Mouse (Mus musculus): ENCODE results near the gene Tenm4. TPM values are rescaled to one million over a fixed set of nuclear protein-coding genes. Genes with fewer than 3 reads are reported as not detected.

The Tenm4 gene
- polyA plus RNA-seq, 1 experiment from 2014 or later: 5.0 TPM

DNA sequence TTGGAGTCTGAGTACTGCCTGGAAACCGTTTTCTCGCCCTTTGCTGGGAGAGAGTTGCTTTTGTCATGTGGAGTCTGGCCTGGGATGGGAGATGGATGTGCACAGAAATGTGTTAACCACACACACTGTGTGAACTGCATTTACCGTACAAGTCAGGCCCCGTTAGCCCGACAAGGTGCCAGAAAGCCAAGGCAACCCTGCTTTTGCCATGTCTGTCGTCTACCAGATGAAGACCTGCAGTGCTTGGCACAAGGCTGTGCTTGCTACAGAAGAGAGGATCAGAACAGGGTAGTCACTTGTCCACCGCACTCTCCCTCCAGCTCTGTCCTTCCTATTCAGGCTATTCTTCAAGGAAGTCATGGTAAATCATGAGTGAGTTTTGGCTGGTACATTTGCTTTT is 492.3 kb downstream of the Tenm4 start:
- Histone ChIP-seq H3K4me1 (ENCODE audit: insufficient read depth, low read depth, low read length) (peaks cover 7% of the 10 kb centered on the region; the same call in 1 of the 2 replicates), H3K27me3 (replicated peaks; ENCODE audit: insufficient read depth, low read length) (no peaks in the 10 kb centered on the region), H3K4me2 (replicated peaks; ENCODE audit: low read depth, low read length) (no peak overlapping the region), H3K9ac (replicated peaks; ENCODE audit: low read depth) (no peak overlapping the region), H3K27ac (ENCODE audit: low read length) (no peak overlapping the region), H3K36me3 (ENCODE audit: insufficient read depth, low read length) (no peaks in the 10 kb centered on the region), H3K9me3 (ENCODE audit: low read length) (no peaks in the 10 kb centered on the region), H3K4me3 (ENCODE audit: low read depth, low read length) (no peak overlapping the region)
- no peak for DNase-seq (ENCODE audit: low spot score)
- TF ChIP-seq CTCF (IDR thresholded peaks at IDR 0.05) (no peak), EP300 (IDR thresholded peaks at IDR 0.05) (no peak)
- ATAC-seq: no peak
- 78% methylated on average over 7 of the region's 7 CpGs for WGBS

DNA sequence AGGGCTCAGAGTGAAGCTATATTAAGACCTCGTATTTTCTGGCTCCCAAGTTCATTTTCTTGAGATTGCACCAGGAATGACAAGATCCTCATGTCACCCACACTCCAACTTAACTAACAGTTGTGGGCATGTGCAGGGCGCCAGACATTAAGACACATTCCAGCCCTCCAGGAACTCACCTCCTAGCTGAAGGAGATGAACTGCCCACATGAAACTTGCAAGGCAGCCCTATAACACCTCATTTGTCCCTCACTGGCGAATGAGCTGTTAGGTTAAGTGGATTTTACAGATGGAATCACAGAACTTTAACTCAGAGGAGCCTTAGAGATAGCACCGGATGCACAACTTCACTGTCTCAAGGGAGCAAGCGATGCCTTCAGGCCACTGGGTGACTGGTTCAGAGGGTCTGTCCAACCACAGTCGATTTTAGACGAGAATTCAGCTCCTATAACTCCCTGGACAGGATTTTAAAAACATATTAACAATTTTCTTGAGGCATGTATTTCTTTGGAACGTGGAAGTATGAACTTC is 495.4 kb downstream of the Tenm4 start:
- no peak overlapping the region for H3K27ac ChIP-seq (ENCODE audit: low read length)
- no peak overlapping the region for H3K4me2 ChIP-seq (replicated peaks; ENCODE audit: low read depth, low read length)
- TF ChIP-seq EP300 (IDR thresholded peaks at IDR 0.05) (peak; percentile 50; the same call in 1 of the 2 replicates), CTCF (IDR thresholded peaks at IDR 0.05) (no peak)
- 52% methylated on average over 8 of the region's 8 CpGs for WGBS
- H3K4me3 ChIP-seq (ENCODE audit: low read depth, low read length): no peak overlapping the region
- H3K9ac ChIP-seq (replicated peaks; ENCODE audit: low read depth): no peak overlapping the region
- ATAC-seq (peak; percentile 62), DNase-seq (ENCODE audit: low spot score) (peak; percentile 64)
- no peaks in the 10 kb centered on the region for H3K36me3 ChIP-seq (ENCODE audit: insufficient read depth, low read length)
- no peaks in the 10 kb centered on the region for H3K27me3 ChIP-seq (replicated peaks; ENCODE audit: insufficient read depth, low read length)
- no peaks in the 10 kb centered on the region for H3K9me3 ChIP-seq (ENCODE audit: low read length)
- no peaks in the 10 kb centered on the region; the same call in 1 of the 2 replicates for H3K4me1 ChIP-seq (ENCODE audit: insufficient read depth, low read depth, low read length)

DNA sequence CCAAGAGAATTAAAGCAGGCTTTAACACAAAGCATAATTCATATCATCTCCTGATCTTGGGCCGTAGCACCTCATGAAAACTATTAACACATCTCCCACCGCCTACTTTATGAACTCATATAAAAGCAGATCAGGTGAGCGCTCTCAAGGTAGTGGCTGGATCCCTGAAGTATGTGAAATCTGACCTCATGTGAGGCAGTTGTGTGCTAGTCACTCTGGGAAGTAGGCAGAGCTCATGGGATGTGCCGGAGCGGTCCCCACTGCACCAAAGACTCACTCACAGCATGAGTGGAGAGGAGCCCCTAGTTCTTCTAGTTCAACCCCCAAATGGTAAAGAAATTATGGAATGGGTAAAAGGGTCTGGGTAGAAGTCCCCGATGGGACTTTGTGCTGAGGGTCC is 496.6 kb downstream of the Tenm4 start:
- Histone ChIP-seq H3K9me3 (ENCODE audit: low read length) (no peaks in the 10 kb centered on the region), H3K27me3 (replicated peaks; ENCODE audit: insufficient read depth, low read length) (no peaks in the 10 kb centered on the region), H3K9ac (replicated peaks; ENCODE audit: low read depth) (no peak overlapping the region), H3K4me1 (ENCODE audit: insufficient read depth, low read depth, low read length) (no peaks in the 10 kb centered on the region), H3K4me3 (ENCODE audit: low read depth, low read length) (no peak overlapping the region), H3K27ac (ENCODE audit: low read length) (no peak overlapping the region), H3K36me3 (ENCODE audit: insufficient read depth, low read length) (no peaks in the 10 kb centered on the region), H3K4me2 (replicated peaks; ENCODE audit: low read depth, low read length) (no peak overlapping the region)
- ATAC-seq (no peak), DNase-seq (ENCODE audit: low spot score) (no peak)
- no peak for TF ChIP-seq CTCF (IDR thresholded peaks at IDR 0.05)
- no peak for TF ChIP-seq EP300 (IDR thresholded peaks at IDR 0.05)
- WGBS: 54% methylated on average over 6 of the region's 6 CpGs

DNA sequence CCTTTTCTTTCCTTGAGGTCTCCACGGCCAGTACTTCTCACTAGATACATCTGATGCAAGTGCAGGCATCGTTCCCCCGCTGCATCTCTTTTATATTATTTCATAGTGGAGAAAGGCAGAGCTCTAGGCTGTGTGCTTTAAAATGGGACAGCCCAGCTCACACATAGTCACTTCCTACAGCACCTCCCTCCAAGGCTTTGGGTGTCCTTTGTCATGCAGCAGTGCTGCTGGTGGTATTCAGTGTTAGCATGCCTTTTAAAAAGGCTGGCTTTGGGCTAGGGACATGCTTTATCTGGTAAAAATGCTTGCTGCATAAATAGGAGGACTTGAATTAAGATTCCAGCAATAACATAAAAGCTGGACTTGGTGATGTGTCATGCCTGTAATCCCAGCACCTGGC is 499.0 kb downstream of the Tenm4 start:
- Histone ChIP-seq H3K4me2 (replicated peaks; ENCODE audit: low read depth, low read length) (no peak overlapping the region), H3K27me3 (replicated peaks; ENCODE audit: insufficient read depth, low read length) (no peaks in the 10 kb centered on the region), H3K9me3 (ENCODE audit: low read length) (no peaks in the 10 kb centered on the region), H3K4me3 (ENCODE audit: low read depth, low read length) (no peak overlapping the region), H3K9ac (replicated peaks; ENCODE audit: low read depth) (no peak overlapping the region), H3K27ac (ENCODE audit: low read length) (no peak overlapping the region), H3K4me1 (ENCODE audit: insufficient read depth, low read depth, low read length) (no peaks in the 10 kb centered on the region), H3K36me3 (ENCODE audit: insufficient read depth, low read length) (no peaks in the 10 kb centered on the region)
- ATAC-seq (no peak), DNase-seq (ENCODE audit: low spot score) (no peak)
- TF ChIP-seq CTCF (IDR thresholded peaks at IDR 0.05) (no peak), EP300 (IDR thresholded peaks at IDR 0.05) (no peak)
- WGBS: 90% methylated on average over 3 of the region's 3 CpGs

DNA sequence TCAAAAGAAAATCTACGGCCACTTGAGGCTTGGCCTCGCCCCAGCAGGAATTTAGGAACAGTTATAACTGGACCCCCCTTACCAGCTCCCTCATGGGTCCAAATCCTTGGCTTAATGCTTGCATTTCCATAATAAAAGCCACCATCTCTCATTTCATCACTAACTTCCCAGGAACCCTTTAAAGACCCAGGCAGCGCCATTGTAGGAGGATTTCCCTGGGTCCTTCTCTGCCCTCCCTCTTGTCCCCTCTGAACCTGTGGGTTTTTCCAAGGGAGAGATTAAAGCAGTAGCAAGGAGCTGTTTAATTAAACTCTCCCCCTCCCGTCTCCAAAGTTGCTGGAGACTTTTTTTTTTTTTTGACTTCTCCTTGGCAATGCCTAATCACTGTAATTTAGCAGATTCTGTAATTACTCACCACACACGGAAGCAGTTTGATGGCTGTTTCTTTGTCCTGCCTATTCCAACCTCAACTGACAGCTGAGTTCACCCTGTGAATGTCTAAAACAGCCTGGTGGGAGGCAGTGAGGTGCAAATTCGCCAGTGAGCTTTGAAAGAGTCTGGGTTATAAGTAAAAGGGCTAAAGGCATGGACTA is 501.4 kb downstream of the Tenm4 start:
- H3K9ac ChIP-seq (replicated peaks; ENCODE audit: low read depth): no peak overlapping the region
- ATAC-seq: no peak
- H3K4me1 ChIP-seq (ENCODE audit: insufficient read depth, low read depth, low read length): no peaks in the 10 kb centered on the region
- no peak overlapping the region for H3K4me2 ChIP-seq (replicated peaks; ENCODE audit: low read depth, low read length)
- H3K9me3 ChIP-seq (ENCODE audit: low read length): no peaks in the 10 kb centered on the region
- TF ChIP-seq EP300 (IDR thresholded peaks at IDR 0.05) (no peak), CTCF (IDR thresholded peaks at IDR 0.05) (no peak)
- WGBS: 40% methylated on average over 6 of the region's 6 CpGs
- no peak overlapping the region for H3K27ac ChIP-seq (ENCODE audit: low read length)
- H3K4me3 ChIP-seq (ENCODE audit: low read depth, low read length): no peak overlapping the region
- no peaks in the 10 kb centered on the region for H3K27me3 ChIP-seq (replicated peaks; ENCODE audit: insufficient read depth, low read length)
- no peaks in the 10 kb centered on the region for H3K36me3 ChIP-seq (ENCODE audit: insufficient read depth, low read length)
- no peak for DNase-seq (ENCODE audit: low spot score)

DNA sequence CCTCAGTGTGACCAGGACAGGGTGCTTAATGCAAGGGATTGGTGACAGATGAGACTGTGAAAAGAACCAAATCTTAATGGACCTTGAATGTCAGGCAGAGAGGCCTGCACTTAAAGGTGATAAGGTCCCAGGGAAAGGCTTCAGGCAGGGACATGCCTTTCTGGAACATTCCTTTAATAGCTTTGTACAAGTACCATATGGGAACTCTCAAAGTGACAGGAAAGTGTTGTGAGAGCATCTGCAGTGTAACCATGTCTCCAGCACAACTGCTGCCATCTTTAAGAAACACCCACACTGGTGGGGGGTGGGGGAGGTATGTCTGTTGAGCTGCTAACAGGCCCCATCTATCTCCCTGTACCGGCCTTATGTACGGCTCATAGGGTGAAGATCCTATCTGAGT is 506.0 kb downstream of the Tenm4 start:
- 55% methylated on average over 2 of the region's 2 CpGs for WGBS
- Histone ChIP-seq H3K27ac (ENCODE audit: low read length) (no peak overlapping the region), H3K4me1 (ENCODE audit: insufficient read depth, low read depth, low read length) (no peaks in the 10 kb centered on the region), H3K27me3 (replicated peaks; ENCODE audit: insufficient read depth, low read length) (no peaks in the 10 kb centered on the region), H3K9ac (replicated peaks; ENCODE audit: low read depth) (no peak overlapping the region), H3K36me3 (ENCODE audit: insufficient read depth, low read length) (no peaks in the 10 kb centered on the region), H3K4me2 (replicated peaks; ENCODE audit: low read depth, low read length) (no peak overlapping the region), H3K9me3 (ENCODE audit: low read length) (no peaks in the 10 kb centered on the region), H3K4me3 (ENCODE audit: low read depth, low read length) (no peak overlapping the region)
- peak; percentile 83 for ATAC-seq
- DNase-seq (ENCODE audit: low spot score): peak; percentile 86
- no peak for TF ChIP-seq CTCF (IDR thresholded peaks at IDR 0.05)
- TF ChIP-seq EP300 (IDR thresholded peaks at IDR 0.05): peak; percentile 63

All from lung, postnatal 0 days (tissue).